Mouse (Mus musculus) left cerebral cortex, postnatal 14 days (tissue): ENCODE measurements around the gene Mybl2. TPM values are rescaled to one million over a fixed set of nuclear protein-coding genes. Genes with fewer than 3 reads are reported as not detected.

Experiments
- DNase-seq, 2 experiments: peaks; one replicate each; pipeline ENCODE4 v3.0.0; 2021 to 2022; ENCODE audit warnings: low spot score in 2 of 2, mixed read lengths in 1 of 2
- intact Hi-C: fragments of 180-260 bp; cut with DNase I; formaldehyde crosslinking; loops from one replicate; pipeline ENCODE4 v1.15.1; 2025
- microRNA-seq, 2 experiments: library from miRNA; unstranded; fragments of <30 nt; microRNA quantifications; one replicate each; pipeline ENCODE4 v1.2.0; 2022
- total RNA-seq, 2 experiments: library from RNA; stranded (reverse); gene quantifications; 2 replicates each; pipeline ENCODE4 v1.2.3; 2021

Mybl2 gene
- total RNA-seq, 2 experiments from 2014 or later = 2.0 to 2.4 TPM

- no peak for DNase-seq
- intact Hi-C loops = loop anchor here (5.0 kb wide), 2 partner anchors 99 to 299 kb away; partner anchors contain the start of gene Tox2
Observed at GRCm38 (mm10) chr2:163102900-163103653, 48.6 kb downstream of the Mybl2 start.

DNA sequence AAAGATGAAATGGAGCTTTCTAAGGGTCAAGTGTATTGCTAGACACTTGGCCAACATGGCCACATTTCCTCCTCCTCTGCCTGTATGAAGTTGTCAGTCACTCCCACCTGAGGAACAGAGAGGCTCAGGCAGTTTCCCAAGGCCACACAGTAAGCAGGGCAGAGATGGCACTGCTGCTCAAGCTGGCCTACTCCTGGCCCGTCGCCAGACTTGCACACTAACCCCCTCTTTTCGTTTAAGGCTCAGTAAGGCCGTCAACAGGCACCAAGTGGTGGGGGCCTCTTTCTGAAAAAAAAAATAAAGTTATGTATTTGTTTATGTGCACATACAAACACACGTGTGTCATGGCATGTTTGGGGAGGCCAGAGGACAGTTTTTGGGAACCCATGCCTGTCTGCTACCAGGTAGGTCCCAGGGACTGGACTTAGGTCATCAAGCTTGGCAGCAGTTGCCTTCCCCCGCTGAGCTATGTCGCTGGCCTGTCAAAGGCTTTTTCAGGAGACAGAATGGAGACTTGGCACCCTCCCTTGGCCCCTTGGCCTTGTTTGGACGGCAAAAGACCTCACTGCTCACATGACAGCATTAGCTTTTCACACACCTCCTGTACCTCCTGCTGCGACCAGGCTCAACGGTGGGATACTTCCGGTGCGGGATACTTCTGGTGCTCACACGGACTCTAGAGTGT is 49.7 kb downstream of the Mybl2 start:
- no peak for DNase-seq
- intact Hi-C loops = loop anchor here (5.0 kb wide), 2 partner anchors 98 to 298 kb away; partner anchors contain the start of gene Tox2

DNA sequence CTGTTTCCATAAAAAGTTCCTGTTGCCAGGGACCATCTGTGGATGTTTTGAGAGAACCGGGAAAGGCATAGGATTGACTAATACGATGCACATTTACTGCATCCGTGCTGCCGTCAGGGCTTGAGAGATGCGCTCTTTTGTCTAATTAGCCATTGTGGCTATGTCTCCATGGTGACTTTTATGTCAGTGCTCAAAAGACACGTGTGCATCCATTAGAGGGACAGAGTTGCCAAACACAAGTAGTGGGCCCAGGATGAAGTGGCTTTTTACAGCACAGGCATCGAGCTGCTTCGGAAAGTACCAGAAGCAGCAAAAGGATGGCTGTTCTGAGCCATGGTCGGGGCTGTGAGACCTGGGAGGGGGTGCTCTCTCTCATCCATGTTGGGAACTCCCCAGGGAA is 53.9 kb downstream of the Mybl2 start:
- no peak for DNase-seq
- intact Hi-C loops = no loop called here

- no peak for DNase-seq
- intact Hi-C loops = no loop called here
Observed at GRCm38 (mm10) chr2:163110706-163111105, 56.2 kb downstream of the Mybl2 start.

- intact Hi-C loops = no loop called here
- DNase-seq = peak; percentile 41 to 48
Observed at GRCm38 (mm10) chr2:163111413-163112201, 57.1 kb downstream of the Mybl2 start.

DNA sequence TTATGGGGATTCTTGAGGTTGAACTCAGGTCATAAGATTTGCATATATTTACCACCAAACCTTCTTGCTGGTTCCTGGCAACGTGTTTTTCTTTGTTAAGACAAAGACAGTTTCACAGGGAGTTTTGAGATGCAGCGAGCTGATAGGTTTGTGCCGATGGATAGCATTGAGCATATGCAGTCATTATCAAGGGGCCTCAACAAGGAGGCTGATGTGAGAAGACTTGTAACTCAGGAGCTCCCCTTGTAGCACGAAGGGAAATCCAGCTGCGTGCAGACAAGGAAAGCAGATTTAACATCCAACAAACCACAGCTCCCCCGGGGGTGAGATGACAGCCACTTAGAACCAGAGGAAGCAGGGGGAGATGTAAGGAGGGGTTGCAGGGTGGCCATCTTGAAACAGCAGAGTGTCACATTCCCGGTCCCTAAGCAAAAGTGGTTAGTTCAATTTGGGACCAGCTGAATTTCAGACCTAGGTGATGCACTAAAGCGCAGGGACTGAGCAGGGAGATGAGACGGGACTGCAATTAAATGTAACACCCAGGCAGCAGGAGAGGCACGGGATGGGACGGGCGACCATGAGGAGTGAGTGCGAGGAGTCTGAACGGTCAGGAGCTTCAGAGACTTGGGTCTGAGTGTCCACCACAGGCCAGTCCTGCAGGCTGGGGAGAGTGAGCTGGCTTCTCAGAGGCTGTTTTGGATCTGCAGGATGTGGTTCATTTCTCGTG is 66.3 kb downstream of the Mybl2 start:
- no peak for DNase-seq
- intact Hi-C loops = no loop called here

- intact Hi-C loops = no loop called here
- no peak for DNase-seq
Observed at GRCm38 (mm10) chr2:163121353-163121660, 66.8 kb downstream of the Mybl2 start.

GRCm38 (mm10) chr2:163122319-163122718 is 67.8 kb downstream of the Mybl2 start:
- intact Hi-C loops = no loop called here
- peak; percentile 23 to 37 for DNase-seq

- intact Hi-C loops = no loop called here
- DNase-seq = no peak
Observed at GRCm38 (mm10) chr2:163123496-163123895, 69.0 kb downstream of the Mybl2 start.

GRCm38 (mm10) chr2:163130837-163131236 is 76.3 kb downstream of the Mybl2 start:
- intact Hi-C loops = no loop called here
- DNase-seq = no peak

DNA sequence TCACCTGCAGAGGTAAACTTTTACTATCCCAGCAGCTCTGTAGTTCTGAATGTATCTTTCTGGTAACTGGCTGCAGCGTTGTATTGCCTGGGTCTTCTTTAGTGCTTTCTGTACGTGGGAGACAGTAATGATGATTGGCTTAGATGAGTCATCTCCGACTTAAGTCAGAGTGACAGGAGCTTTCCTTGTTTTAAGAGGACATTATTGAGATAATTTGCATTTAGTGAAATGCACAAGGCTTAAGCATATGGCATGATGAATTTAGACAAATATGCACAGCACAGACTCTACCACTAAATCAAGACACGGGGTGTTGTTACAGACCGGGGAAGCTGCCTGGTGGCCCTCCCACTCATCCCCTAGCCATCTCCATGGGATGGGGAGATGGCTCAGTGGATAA is 77.8 kb downstream of the Mybl2 start:
- DNase-seq = no peak
- intact Hi-C loops = no loop called here

Small RNA genes within 50 kb of the gene (microRNA-seq; reads per million reads assigned to microRNA genes)
- gene Gm22174 (0 reads per million in 2 experiments), gene Mir7003 (0 reads per million in 2 experiments)

Other genes starting within 250 kb of the Mybl2 start
- 100 to 1,000 TPM; 112 to 115 TPM for gene Srsf6, start 123.2 kb upstream of the Mybl2 start, total RNA-seq
- 10 to 100 TPM; 24.1 to 24.9 TPM for gene L3mbtl1, start 111.2 kb upstream of the Mybl2 start, total RNA-seq
- gene Sgk2, start 67.4 kb upstream of the Mybl2 start, total RNA-seq = 1 to 10 TPM in 1 of 2 experiments, under 1 TPM in 1; 0.55 to 1.1 TPM
- 10 to 100 TPM; 29.8 to 30.6 TPM for gene Ift52, start 37.3 kb upstream of the Mybl2 start, total RNA-seq
- gene Gtsf1l, start 33.2 kb downstream of the Mybl2 start, total RNA-seq = not detected
- gene Tox2, start 148.4 kb downstream of the Mybl2 start, total RNA-seq = 10 to 100 TPM; 22.0 to 27.4 TPM